Mouse (Mus musculus) midbrain, postnatal 0 days (tissue): ENCODE measurements around the gene Taok2. TPM values are rescaled to one million over a fixed set of nuclear protein-coding genes. Genes with fewer than 3 reads are reported as not detected.

Experiments used
- ATAC-seq: fragments of 200-750 bp; cut with Nextera tagmentation; 2 replicates; pipeline ENCODE4 v1.8.0; 2017; ENCODE audit warnings: moderate number of reproducible peaks, mild to moderate bottlenecking, moderate TSS enrichment, moderate library complexity; ENCODE audit not compliant: low FRiP score
- DNase-seq: peaks from one replicate; pipeline ENCODE4 v3.0.0-alpha.2; 2015; ENCODE audit warnings: low spot score
- H3K27ac ChIP-seq: fragments of 300-500 bp; sonication (generic); 2 replicates; pipeline ENCODE4 v1.5.1; 2014; ENCODE audit warnings: low read depth, mild to moderate bottlenecking, low read length, mixed read lengths
- H3K27me3 ChIP-seq: fragments of 300-500 bp; sonication (generic); 2 replicates; pipeline ENCODE4 v1.6.1; 2014; ENCODE audit warnings: low read length, control low read depth, mixed read lengths; ENCODE audit not compliant: insufficient read depth
- H3K36me3 ChIP-seq: fragments of 300-500 bp; sonication (generic); 2 replicates; pipeline ENCODE4 v1.6.1; 2014; ENCODE audit warnings: low read length, control low read depth, mixed read lengths; ENCODE audit not compliant: insufficient read depth
- H3K4me1 ChIP-seq: fragments of 300-500 bp; sonication (generic); 2 replicates; pipeline ENCODE4 v1.6.1; 2014; ENCODE audit warnings: mild to moderate bottlenecking, control low read depth, antibody characterized with exemption, low read length, mixed read lengths; ENCODE audit not compliant: insufficient read depth
- H3K4me2 ChIP-seq: fragments of 300-500 bp; sonication (generic); 2 replicates; pipeline ENCODE4 v1.6.1; 2014; ENCODE audit warnings: low read depth, mild to moderate bottlenecking, low read length, mixed read lengths; ENCODE audit not compliant: poor library complexity, severe bottlenecking
- H3K4me3 ChIP-seq: fragments of 300-500 bp; sonication (generic); 2 replicates; pipeline ENCODE4 v1.5.1; 2014; ENCODE audit warnings: low read depth, mild to moderate bottlenecking, low read length, moderate library complexity
- H3K9ac ChIP-seq: fragments of 300-500 bp; sonication (generic); replicated peaks from 2 replicates; pipeline ENCODE4 v1.6.1; 2014; ENCODE audit warnings: mild to moderate bottlenecking, low read length, moderate library complexity, mixed read lengths; ENCODE audit not compliant: poor library complexity, severe bottlenecking
- H3K9me3 ChIP-seq: fragments of 300-500 bp; sonication (generic); 2 replicates; pipeline ENCODE4 v1.6.1; 2016; ENCODE audit warnings: low read length, control low read depth
- CTCF ChIP-seq: IDR thresholded peaks from 2 replicates; pipeline ENCODE4 v1.5.1; 2016; ENCODE audit warnings: antibody characterized with exemption, mild to moderate bottlenecking
- WGBS: fragments of 180-500 bp; shearing (Covaris S2); extraction: QIAGEN DNeasy Blood & Tissue Kit; methylation state at CpG from one replicate; pipeline ENCODE4 v1.1.7; 2014; 5-methylcytosine and 5-hydroxymethylcytosine counted together
- polyA plus RNA-seq: library from polyadenylated mRNA; unstranded; fragments of >200 nt; fragmentation: Nextera tagmentation; extraction: Ambion mirVana; gene quantifications from 2 replicates; pipeline ENCODE4 v1.2.1, GENCODE M21; 2015
- total RNA-seq: library from RNA; depleted of rRNA; stranded (reverse); fragments of >200 nt; gene quantifications from 2 replicates; pipeline ENCODE4 v1.2.3, GENCODE M21; 2014

Gene Taok2
- total and polyA plus RNA-seq, 2 experiments from 2014 or later = 47.3 to 160 TPM

DNA sequence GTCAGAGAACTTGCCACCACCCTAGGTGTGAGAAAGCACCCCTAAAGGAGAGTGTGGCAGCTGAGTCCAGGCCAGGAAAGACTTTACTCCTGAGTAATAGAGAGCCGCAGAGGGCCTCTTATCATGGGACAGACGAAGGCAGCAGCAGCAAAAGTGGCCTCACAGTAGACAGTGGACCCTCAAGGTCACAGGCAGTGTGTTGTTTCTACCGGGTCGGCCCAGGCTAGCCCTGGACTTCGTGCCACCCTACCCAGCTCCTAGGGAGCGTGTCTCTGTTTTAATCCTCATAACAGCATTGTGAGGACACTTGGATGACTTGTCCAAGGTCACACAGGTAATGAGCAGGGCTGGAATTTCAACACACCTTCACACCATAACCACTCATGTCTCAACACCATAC is 34.3 kb downstream of the Taok2 start:
- 91% methylated on average over 6 of the region's 6 CpGs for WGBS
- TF ChIP-seq CTCF = no peak

DNA sequence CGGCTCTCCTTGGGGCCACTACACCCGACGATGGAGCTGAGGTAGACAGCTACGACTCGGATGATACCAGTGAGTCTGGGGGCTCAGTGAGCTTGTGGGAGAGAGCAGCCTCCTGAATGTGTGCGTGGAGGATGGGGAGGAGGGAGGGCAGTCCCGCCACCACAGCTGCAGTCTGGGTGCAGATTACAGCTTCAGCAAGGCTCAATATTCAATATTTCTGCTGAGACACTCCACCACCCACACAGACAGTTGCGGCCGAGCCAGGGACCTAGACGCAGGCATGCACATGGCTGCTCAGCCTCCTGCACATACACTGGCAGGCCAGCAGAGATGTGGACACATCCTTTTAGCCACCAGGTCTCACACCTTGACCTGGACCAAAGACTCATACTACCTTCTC is 35.7 kb downstream of the Taok2 start:
- 13% methylated on average over 10 of the region's 10 CpGs for WGBS
- peak overlapping the region; percentile 49 for H3K4me3 ChIP-seq
- no peaks in the 10 kb centered on the region for H3K9me3 ChIP-seq
- no peaks in the 10 kb centered on the region for H3K27me3 ChIP-seq
- ATAC-seq (no peak), DNase-seq (no peak)
- TF ChIP-seq CTCF = no peak
- peak overlapping the region; percentile 91 for H3K4me2 ChIP-seq
- peaks cover 27% of the 10 kb centered on the region; the same call in 1 of the 2 replicates for H3K36me3 ChIP-seq
- H3K4me1 ChIP-seq = peaks cover 8% of the 10 kb centered on the region
- H3K27ac ChIP-seq = 0 out of 2 replicates have a peak overlapping the region, but pooled peaks have one; percentile 52
- H3K9ac ChIP-seq = peak overlapping the region; percentile 73

More for the DNA sequence above, 34.3 kb downstream of the Taok2 start:
- Histone ChIP-seq H3K27ac (no peak overlapping the region), H3K4me1 (peaks cover 8% of the 10 kb centered on the region), H3K4me3 (no peak overlapping the region), H3K9me3 (no peaks in the 10 kb centered on the region), H3K4me2 (no peak overlapping the region), H3K9ac (no peak overlapping the region), H3K27me3 (no peaks in the 10 kb centered on the region), H3K36me3 (peaks cover 40% of the 10 kb centered on the region; the same call in 1 of the 2 replicates)
- no peak for DNase-seq
- no peak for ATAC-seq

DNA sequence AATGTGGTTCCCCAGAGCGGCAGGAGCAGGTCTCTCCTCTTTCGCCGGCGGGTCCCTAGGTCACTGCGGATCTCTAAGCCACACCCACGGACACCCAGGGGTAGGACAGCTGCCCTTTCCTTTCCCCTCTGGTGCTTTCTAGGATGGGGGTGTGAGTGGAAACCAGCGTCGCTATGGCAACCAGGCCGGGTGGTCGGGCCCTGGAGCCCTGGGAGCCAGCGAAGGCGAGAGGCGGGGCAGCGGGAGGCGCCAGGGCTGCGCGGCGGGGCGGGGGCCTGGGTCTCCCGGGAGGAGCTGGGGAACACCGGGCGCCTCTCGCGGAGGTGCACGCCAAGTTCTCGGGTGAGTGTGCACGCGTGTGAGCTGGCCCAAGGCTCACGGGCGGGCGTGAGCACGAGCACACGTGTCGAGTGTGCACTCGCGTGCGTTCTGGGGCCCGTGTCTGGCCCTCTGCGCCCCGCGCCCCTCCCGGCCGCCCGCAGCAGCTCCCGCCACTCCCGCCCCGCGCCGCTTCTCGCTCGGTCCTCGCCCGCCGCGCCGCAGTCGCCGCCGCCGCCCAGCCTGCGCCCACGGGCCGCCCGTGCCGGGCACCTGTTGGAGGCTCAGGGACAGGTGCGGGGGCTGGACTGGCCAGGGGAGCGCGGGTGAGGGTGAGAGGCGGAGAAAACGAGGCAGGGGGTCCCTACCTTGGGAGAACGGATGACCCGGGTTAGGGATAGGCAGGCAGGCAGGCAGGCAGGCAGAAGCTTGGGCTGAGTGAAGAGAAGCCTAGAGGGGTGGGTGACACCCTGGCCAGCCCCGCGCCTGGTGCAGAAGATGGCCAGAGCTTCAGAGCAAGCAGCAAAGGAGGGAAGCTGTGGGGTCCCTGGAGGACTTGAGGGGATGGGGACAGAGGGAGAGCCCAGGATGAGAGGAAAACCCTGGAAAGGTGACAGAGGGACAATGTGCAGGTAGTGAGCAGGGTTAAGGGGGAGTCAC is 36.8 kb downstream of the Taok2 start:
- Histone ChIP-seq H3K4me2 (peak overlapping the region; percentile 91), H3K9ac (peak overlapping the region; percentile 73), H3K36me3 (peaks cover 17% of the 10 kb centered on the region; the same call in 1 of the 2 replicates), H3K4me3 (peak overlapping the region; percentile 49), H3K4me1 (peaks cover 8% of the 10 kb centered on the region), H3K9me3 (no peaks in the 10 kb centered on the region), H3K27ac (peak overlapping the region; percentile 52), H3K27me3 (no peaks in the 10 kb centered on the region)
- TF ChIP-seq CTCF = no peak
- 1% methylated on average over 60 of the region's 74 CpGs for WGBS
- peak; percentile 67 for ATAC-seq
- DNase-seq = peak; percentile 62

DNA sequence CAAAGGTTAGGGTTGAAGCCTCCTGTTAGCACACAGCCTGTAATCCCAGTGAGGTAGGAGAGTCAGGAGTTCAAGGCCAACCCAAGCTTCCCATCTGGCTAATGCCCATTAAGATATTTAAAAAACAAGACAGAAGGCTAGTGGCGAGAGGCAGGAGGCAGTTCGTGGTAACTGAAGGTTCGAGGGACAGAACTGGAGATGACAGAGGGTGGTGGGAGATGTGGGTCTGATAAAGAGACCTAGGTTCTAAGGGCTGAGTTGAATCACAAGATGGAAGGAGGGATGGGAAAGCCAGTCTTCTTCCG is 37.4 kb downstream of the Taok2 start, which contains the start of gene Doc2a:
Gene Doc2a, plus strand, starts transcription at position 301 of the 305 bp plus-strand sequence.
- Histone ChIP-seq H3K27me3 (no peaks in the 10 kb centered on the region), H3K4me2 (peak within 1 kb of the TSS; percentile 91), H3K27ac (peak within 1 kb of the TSS; percentile 52), H3K4me1 (peaks cover 8% of the 10 kb centered on the region), H3K9ac (peak within 1 kb of the TSS; percentile 73), H3K4me3 (peak within 1 kb of the TSS; percentile 49), H3K36me3 (peaks cover 12% of the 10 kb centered on the region; the same call in 1 of the 2 replicates), H3K9me3 (no peaks in the 10 kb centered on the region)
- DNase-seq (no peak), ATAC-seq (no peak)
- 21% methylated on average over 4 of the region's 4 CpGs for WGBS
- TF ChIP-seq CTCF = no peak

- Histone ChIP-seq H3K27me3 (no peaks in the 10 kb centered on the region), H3K4me2 (no peak overlapping the region), H3K4me3 (no peak overlapping the region), H3K9ac (no peak overlapping the region), H3K9me3 (no peaks in the 10 kb centered on the region), H3K4me1 (peaks cover 8% of the 10 kb centered on the region), H3K27ac (no peak overlapping the region), H3K36me3 (no peaks in the 10 kb centered on the region)
- TF ChIP-seq CTCF = no peak
- DNase-seq = no peak
- ATAC-seq = no peak
- WGBS = 72% methylated on average over 2 of the region's 2 CpGs
Observed at GRCm38 (mm10) chr7:126845516-126845915, 39.0 kb downstream of the Taok2 start.

GRCm38 (mm10) chr7:126843276-126843675 is 41.2 kb downstream of the Taok2 start:
- H3K9me3 ChIP-seq = no peaks in the 10 kb centered on the region
- no peaks in the 10 kb centered on the region for H3K27me3 ChIP-seq
- H3K36me3 ChIP-seq = no peaks in the 10 kb centered on the region
- peaks cover 3% of the 10 kb centered on the region; the same call in 1 of the 2 replicates for H3K4me1 ChIP-seq
- 79% methylated on average over 9 of the region's 9 CpGs for WGBS
- H3K27ac ChIP-seq = no peak overlapping the region
- ATAC-seq = no peak
- TF ChIP-seq CTCF = no peak
- H3K4me3 ChIP-seq = no peak overlapping the region
- no peak for DNase-seq
- H3K9ac ChIP-seq = no peak overlapping the region
- no peak overlapping the region for H3K4me2 ChIP-seq
